Mouse (Mus musculus): ENCODE data around the gene Khdc3.
"Not testable (repeated sequence)": the region's sequence is repeated elsewhere in the genome, so short reads cannot be mapped to it uniquely, and the experiment has no call there.

Khdc3 gene

DNA sequence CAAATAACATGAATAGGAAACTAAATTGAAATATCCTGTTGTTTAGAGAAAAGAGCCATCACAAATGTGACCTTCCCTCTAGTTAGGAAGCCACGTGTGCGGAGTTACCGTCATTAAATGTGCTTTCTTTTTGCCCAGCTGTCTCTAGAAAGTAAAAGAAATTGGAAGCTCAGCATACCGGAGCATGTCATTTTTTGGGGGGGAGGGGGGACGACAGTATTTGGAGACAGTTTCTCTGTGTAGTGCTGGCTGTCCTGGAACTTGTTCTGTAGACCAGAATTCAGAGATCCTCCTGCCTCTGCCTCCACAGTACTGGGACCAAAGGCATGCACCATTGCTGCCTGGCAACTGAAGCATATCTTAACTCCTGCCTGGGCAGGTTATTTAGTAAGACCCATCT, at the start of gene Khdc3:
Khdc3 (plus strand) TSS at position 301 of the 400 bp plus-strand sequence.
- DNase-seq (ENCODE audit: extremely low spot score, low spot score) = no peak

DNA sequence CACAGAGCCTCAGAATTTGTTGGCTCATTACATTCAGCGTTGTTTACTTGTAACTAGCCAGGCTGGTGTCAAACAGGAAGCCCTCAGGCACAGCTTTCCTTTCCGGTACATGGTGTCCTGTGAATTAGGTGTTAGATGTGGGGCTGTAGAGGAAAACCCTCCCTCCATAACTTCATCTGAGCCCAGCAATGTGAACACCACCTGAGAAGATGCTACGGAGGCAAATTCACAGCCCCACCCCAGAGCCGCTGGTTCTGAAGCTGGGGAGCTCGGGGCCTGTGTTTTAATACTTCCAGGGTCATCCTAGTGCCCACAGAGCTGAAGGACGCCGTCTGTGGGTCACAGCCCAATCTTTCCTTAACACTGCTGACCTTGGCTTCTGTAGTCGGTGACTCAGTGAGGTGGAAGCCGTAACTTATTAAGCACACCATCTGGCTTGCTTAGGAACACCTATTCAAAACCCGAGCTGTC, 46.2 kb upstream of the Khdc3 start:
- DNase-seq (ENCODE audit: extremely low spot score, low spot score) = no peak

DNA sequence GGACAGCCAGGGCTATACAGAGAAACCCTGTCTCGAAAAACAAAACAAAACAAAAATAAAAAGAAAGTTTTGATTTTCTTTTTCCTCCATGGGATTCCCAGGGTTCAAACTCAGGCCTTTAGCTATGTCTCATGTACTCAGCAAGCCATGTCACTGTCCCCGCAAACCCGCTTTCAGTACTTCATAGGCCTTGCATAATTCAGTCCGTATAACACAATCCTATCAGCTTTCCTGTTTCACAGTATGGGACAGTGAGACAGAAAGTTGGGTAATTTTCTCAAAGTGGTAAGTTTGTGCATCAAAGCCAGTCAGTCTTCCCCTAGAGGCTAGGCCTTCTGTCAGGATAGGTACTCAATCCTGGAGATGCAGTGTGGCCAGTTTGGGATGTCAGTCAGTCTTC, 42.4 kb upstream of the Khdc3 start:
- no peak for DNase-seq (ENCODE audit: extremely low spot score, low spot score)

DNA sequence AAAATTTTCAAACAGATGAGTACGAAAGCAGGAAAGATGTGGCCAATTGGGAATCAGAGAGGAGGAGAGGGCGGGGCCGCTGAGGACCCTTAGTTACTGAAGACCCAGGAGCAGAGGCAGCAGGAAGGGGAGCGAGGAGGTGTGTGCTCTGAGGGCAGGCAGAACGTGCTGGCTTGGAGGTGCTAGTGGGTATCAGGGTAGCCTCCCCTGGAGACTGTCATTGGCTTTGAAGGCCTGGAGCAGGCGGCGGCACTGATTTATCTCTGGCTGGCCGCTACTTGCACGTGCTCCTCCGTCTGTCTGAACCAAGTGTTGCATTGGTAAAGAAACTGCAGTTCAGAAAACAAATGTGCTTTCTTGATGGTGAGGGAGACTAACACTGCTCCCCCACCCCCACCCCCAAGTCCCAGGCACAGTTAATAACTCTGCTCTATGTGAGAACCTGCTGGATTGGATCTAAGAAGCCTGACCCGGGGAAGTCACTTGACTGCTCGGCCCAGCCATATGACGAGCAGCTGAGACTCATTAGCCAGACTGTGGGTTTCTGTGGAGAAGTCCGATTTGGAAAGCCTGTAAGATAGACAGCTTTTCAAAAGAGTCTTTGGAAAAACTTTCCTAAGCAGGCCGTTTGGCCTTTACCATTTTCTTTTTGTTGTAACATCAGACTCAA, 37.9 kb upstream of the Khdc3 start:
- DNase-seq (ENCODE audit: extremely low spot score, low spot score) = peak; percentile 45

- DNase-seq (ENCODE audit: extremely low spot score, low spot score) = peak; percentile 43
Measured at GRCm38 (mm10) chr9:73067086-73067485, 34.5 kb upstream of the Khdc3 start.

- DNase-seq (ENCODE audit: extremely low spot score, low spot score) = no peak
Measured at GRCm38 (mm10) chr9:73068230-73068679, 33.4 kb upstream of the Khdc3 start.

GRCm38 (mm10) chr9:73068688-73069087, 32.9 kb upstream of the Khdc3 start:
- DNase-seq (ENCODE audit: extremely low spot score, low spot score) = no peak

DNA sequence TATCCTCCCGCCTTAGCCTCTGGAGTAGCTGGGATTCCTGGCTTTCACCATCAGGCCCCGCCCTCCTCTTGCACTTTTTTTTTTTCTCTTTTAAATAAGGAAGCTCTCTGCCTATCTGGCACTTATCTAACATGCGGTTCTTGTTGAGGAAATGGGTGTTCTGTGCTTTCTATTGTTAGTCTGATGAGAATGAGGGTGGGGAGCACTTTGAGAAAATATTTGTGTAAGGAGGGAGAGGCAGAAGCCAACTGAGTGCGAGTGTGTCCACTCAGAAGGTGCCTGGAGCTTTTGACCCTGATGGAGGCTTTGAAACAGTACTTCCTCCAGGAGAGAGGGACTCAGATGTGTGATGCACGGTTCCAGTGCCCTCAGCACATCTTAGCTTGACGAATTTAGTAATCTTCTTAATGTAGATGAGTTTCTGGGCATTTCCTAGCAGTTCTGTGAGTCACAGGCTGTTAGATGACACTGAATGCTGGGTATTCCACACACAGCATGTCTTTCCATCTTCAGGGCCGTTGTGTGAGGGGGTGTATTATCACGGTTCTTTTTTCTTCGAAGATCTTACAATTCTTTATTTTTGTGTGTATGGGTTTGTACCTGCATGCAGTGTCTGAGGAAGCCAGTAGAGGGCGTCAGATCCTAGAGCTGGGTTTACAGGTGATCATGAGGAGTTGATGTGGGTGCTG, 30.5 kb upstream of the Khdc3 start:
- DNase-seq (ENCODE audit: extremely low spot score, low spot score) = no peak

- no peak for DNase-seq (ENCODE audit: extremely low spot score, low spot score)
Measured at GRCm38 (mm10) chr9:73072426-73072825, 29.2 kb upstream of the Khdc3 start.

DNA sequence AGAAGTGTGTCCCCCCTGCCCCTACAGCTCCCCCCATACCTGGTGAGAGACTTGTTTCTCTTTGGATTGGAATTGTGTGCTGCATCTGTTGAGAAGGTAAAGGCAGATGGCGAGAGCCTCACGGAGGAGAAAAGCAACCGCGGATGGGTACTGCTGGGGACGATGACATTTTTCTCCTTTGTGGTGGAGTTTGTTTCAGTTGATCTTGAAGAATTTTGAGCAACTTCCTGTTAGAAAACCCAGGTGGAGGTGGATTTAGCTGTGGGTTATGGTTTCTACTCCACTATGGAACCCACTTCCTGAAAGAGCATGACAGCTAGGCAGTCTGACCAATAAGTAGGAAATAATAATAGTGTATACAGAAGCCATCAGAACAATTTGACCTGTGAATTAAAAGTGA, 28.5 kb upstream of the Khdc3 start:
- DNase-seq (ENCODE audit: extremely low spot score, low spot score) = no peak

DNA sequence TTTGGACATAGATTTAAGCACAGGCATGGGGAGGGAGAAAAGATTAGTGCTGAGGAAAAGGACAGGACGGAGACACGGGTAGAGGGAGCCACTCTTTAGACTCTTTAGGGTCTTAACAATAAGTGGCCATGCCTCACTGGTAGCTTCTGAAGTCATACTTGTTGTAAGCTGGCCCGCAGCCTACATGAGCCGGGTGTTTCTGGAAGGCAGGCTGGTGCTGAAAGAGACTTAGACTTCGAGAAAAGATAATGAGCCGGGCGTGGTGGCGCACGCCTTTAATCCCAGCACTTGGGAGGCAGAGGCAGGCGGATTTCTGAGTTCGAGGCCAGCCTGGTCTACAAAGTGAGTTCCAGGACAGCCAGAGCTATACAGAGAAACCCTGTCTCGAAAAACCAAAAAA, 22.3 kb upstream of the Khdc3 start:
- not testable (repeated sequence) for DNase-seq (ENCODE audit: extremely low spot score, low spot score)

DNA sequence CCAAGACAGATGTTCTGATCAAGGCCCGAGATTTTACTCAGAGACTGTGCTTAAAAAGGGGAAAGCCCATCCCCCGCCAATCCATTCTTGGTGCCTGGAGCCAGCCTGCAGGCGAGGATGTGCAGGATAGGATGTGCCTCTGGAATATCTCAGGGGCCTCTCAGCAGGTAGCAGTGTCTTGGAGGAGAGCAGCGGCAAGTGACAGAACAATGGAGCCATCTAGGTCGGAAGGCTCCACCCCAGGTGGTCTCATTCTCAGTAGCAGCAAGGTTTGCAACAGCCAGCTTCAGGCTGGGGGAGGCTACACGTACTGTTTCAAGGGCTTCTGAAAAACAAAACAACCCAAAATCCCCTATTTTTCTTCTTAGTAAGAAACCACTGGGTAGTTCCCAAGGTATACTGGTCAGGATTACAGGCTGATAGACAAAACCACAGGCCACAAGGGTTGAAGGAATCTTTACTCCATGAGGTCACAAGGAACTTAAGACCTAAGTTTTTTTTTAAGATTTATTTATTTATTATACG, 21.8 kb upstream of the Khdc3 start:
- no peak for DNase-seq (ENCODE audit: extremely low spot score, low spot score)

- no peak for DNase-seq (ENCODE audit: extremely low spot score, low spot score)
Measured at GRCm38 (mm10) chr9:73082291-73083000, 19.2 kb upstream of the Khdc3 start.

GRCm38 (mm10) chr9:73083956-73084355, 17.7 kb upstream of the Khdc3 start:
- no peak for DNase-seq (ENCODE audit: extremely low spot score, low spot score)

GRCm38 (mm10) chr9:73085845-73086244, 15.8 kb upstream of the Khdc3 start:
- no peak for DNase-seq (ENCODE audit: extremely low spot score, low spot score)

DNA sequence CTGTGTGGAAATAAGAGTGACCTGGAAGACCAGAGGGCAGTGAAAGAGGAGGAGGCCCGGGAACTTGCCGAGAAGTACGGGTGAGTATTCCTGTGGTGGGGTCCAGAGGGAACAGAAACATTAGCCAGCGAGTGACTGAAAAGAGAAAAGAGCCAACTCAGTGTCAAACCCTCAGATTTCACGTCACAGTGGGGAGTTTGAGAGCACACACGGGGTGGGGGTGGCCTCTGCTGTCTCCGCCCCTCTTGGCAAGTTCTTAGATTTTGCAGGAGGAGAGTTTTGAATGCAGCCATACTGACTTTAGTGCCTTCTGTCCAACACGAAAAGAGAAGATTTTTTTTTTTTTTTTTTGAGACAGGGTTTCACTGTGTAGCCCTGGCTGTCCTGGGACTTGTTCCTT, 14.5 kb upstream of the Khdc3 start:
- no peak for DNase-seq (ENCODE audit: extremely low spot score, low spot score)

DNA sequence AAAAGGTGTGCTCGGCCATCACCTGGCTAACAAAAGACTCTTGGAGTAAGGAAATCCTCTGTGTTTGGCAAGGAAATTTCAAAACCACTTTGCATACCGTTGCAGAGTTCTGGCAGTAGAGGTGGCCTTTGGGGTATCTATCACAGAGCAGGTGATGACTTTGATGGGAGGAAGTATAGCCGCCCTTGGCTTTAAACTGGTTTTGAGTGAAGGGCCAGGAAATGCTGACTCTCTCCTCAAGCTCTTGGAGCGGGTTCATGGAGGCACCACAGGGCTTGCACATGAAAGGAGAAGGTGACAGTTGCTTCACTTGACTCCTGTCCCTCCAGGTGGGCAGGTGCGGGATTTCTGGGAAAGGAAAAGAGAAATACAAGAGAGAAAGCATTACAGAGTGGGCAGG, 14.1 kb upstream of the Khdc3 start:
- no peak for DNase-seq (ENCODE audit: extremely low spot score, low spot score)

DNA sequence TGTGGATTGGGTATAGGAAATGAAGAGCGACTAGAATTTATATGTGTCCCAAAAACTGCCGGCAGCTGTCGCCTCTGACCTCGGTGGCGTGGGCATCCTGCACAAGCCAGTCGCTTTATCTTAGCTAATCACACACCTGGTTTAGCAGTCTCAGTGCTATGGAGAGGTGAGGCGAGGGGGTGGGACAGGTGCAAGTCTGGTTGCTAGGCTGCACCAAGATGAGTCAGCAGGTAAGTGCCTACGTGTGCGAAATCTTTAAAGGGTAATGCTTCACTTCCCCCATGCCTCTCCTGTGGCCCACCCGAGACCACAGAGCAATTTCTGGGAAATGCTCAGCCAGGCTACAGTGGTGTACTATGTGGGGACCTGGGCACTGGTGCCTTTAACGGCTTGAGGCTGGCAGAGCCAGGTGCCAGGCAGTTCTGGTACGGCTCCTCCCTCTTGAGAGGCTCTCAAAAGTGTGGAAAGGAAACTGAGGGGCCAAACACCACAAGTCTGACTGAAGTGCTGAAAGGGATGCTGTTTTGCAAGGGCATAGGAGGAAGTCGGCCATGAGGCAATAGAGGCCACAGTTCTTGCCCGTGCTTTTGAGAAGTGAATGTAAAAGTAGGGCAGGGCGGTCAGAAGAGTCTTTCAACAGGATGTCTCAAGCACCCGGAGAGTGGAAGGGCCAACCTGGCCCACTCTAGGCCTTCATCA, 12.3 kb upstream of the Khdc3 start:
- DNase-seq (ENCODE audit: extremely low spot score, low spot score) = no peak

DNA sequence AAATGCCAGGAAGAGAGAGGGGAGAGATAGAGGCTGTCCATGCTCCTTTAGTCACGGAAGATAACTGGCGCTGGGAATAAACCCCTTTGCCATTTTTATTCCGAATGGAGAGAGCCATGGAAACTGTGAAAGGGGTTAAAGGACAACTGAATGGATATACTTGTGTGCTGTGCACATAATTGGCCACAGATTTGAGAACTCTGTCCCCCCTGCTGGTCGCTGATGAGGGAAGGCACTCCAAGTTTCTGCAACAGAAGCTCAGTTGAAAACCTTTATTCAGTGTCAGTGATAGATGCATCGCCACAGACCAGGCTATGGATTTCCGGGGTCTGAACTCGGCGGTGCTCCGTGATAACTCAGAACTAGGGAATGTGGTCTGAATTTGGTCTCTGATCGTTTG, 11.5 kb upstream of the Khdc3 start:
- no peak for DNase-seq (ENCODE audit: extremely low spot score, low spot score)

- DNase-seq (ENCODE audit: extremely low spot score, low spot score) = no peak
Measured at GRCm38 (mm10) chr9:73091747-73092146, 9.9 kb upstream of the Khdc3 start.

GRCm38 (mm10) chr9:73094580-73094979, 7.1 kb upstream of the Khdc3 start:
- no peak for DNase-seq (ENCODE audit: extremely low spot score, low spot score)
